Mouse (Mus musculus) heart, postnatal 0 days (tissue): ENCODE measurements around the gene Gm10229. TPM values are rescaled to one million over a fixed set of nuclear protein-coding genes. Genes with fewer than 3 reads are reported as not detected.

ENCODE experiments used
- polyA plus RNA-seq: library from polyadenylated mRNA; unstranded; fragments of >200 nt; fragmentation: Nextera tagmentation; extraction: Ambion mirVana; gene quantifications from 2 replicates; pipeline ENCODE4 v1.2.1, GENCODE M21; 2015
- total RNA-seq: library from RNA; depleted of rRNA; stranded (reverse); fragments of >200 nt; gene quantifications from 2 replicates; pipeline ENCODE4 v1.2.3, GENCODE M21; 2014; ENCODE audit warnings: low replicate concordance; rRNA removed

The Gm10229 gene
- total and polyA plus RNA-seq, 2 experiments from 2014 or later: not detected

Other genes starting within 250 kb of the Gm10229 start
- gene 2310057N15Rik, start 241.1 kb upstream of the Gm10229 start, total RNA-seq: not detected in 2 replicates
- not detected in 2 replicates for gene 2310057N15Rik, start 241.1 kb upstream of the Gm10229 start, polyA plus RNA-seq
- gene Gm5965, start 237.4 kb upstream of the Gm10229 start, total RNA-seq: not detected in 2 replicates
- not detected in 2 replicates for gene Gm5965, start 237.4 kb upstream of the Gm10229 start, polyA plus RNA-seq
- not detected in 2 replicates for gene Gm20741, start 203.1 kb upstream of the Gm10229 start, total RNA-seq
- gene Gm20741, start 203.1 kb upstream of the Gm10229 start, polyA plus RNA-seq: not detected in 2 replicates
- not detected in 2 replicates for gene Krtap15, start 195.1 kb upstream of the Gm10229 start, total RNA-seq
- gene Krtap15, start 195.1 kb upstream of the Gm10229 start, polyA plus RNA-seq: not detected in 2 replicates
- gene Krtap14, start 189.1 kb upstream of the Gm10229 start, total RNA-seq: not detected in 2 replicates
- not detected in 2 replicates for gene Krtap14, start 189.1 kb upstream of the Gm10229 start, polyA plus RNA-seq
- not detected in 2 replicates for gene Krtap19-1, start 145.9 kb upstream of the Gm10229 start, total RNA-seq
- not detected in 2 replicates for gene Krtap19-1, start 145.9 kb upstream of the Gm10229 start, polyA plus RNA-seq
- gene Krtap19-2, start 141.0 kb upstream of the Gm10229 start, total RNA-seq: not detected in 2 replicates
- gene Krtap19-2, start 141.0 kb upstream of the Gm10229 start, polyA plus RNA-seq: not detected in 2 replicates
- not detected in 2 replicates for gene Krtap19-3, start 137.2 kb upstream of the Gm10229 start, total RNA-seq
- not detected in 2 replicates for gene Krtap19-3, start 137.2 kb upstream of the Gm10229 start, polyA plus RNA-seq
- not detected in 2 replicates for gene Krtap19-4, start 130.2 kb upstream of the Gm10229 start, total RNA-seq
- not detected in 2 replicates for gene Krtap19-4, start 130.2 kb upstream of the Gm10229 start, polyA plus RNA-seq
- gene Krtap19-5, start 118.8 kb upstream of the Gm10229 start, total RNA-seq: not detected in 2 replicates
- not detected in 2 replicates for gene Krtap19-5, start 118.8 kb upstream of the Gm10229 start, polyA plus RNA-seq
- not detected in 2 replicates for gene Krtap19-9b, start 83.0 kb upstream of the Gm10229 start, total RNA-seq
- not detected in 2 replicates for gene Krtap19-9b, start 83.0 kb upstream of the Gm10229 start, polyA plus RNA-seq
- not detected in 2 replicates for gene Krtap16-3, start 52.4 kb upstream of the Gm10229 start, total RNA-seq
- gene Krtap16-3, start 52.4 kb upstream of the Gm10229 start, polyA plus RNA-seq: not detected in 2 replicates
- not detected in 2 replicates for gene Krtap22-2, start 4.5 kb upstream of the Gm10229 start, total RNA-seq
- not detected in 2 replicates for gene Krtap22-2, start 4.5 kb upstream of the Gm10229 start, polyA plus RNA-seq
- not detected in 2 replicates for gene Krtap6-1, start 16.4 kb downstream of the Gm10229 start, total RNA-seq
- not detected in 2 replicates for gene Krtap6-1, start 16.4 kb downstream of the Gm10229 start, polyA plus RNA-seq
- not detected in 2 replicates for gene Gm10228, start 26.2 kb downstream of the Gm10229 start, total RNA-seq
- gene Gm10228, start 26.2 kb downstream of the Gm10229 start, polyA plus RNA-seq: not detected in 2 replicates
- gene Krtap6-5, start 32.6 kb downstream of the Gm10229 start, total RNA-seq: not detected in 2 replicates
- not detected in 2 replicates for gene Krtap6-5, start 32.6 kb downstream of the Gm10229 start, polyA plus RNA-seq
- not detected in 2 replicates for gene 1110025L11Rik, start 48.7 kb downstream of the Gm10229 start, total RNA-seq
- not detected in 2 replicates for gene 1110025L11Rik, start 48.7 kb downstream of the Gm10229 start, polyA plus RNA-seq
- not detected in 2 replicates for gene Krtap6-3, start 68.7 kb downstream of the Gm10229 start, total RNA-seq
- not detected in 2 replicates for gene Krtap6-3, start 68.7 kb downstream of the Gm10229 start, polyA plus RNA-seq
- not detected in 2 replicates for gene Gm6358, start 125.6 kb downstream of the Gm10229 start, total RNA-seq
- gene Gm6358, start 125.6 kb downstream of the Gm10229 start, polyA plus RNA-seq: not detected in 2 replicates
- gene Gm10061, start 135.8 kb downstream of the Gm10229 start, total RNA-seq: not detected in 2 replicates
- not detected in 2 replicates for gene Gm10061, start 135.8 kb downstream of the Gm10229 start, polyA plus RNA-seq
- not detected in 2 replicates for gene Gm9789, start 142.7 kb downstream of the Gm10229 start, total RNA-seq
- not detected in 2 replicates for gene Gm9789, start 142.7 kb downstream of the Gm10229 start, polyA plus RNA-seq
- not detected in 2 replicates for gene Gm7735, start 154.2 kb downstream of the Gm10229 start, total RNA-seq
- gene Gm7735, start 154.2 kb downstream of the Gm10229 start, polyA plus RNA-seq: not detected in 2 replicates
- not detected in 2 replicates for gene 1110057P08Rik, start 159.5 kb downstream of the Gm10229 start, total RNA-seq
- not detected in 2 replicates for gene 1110057P08Rik, start 159.5 kb downstream of the Gm10229 start, polyA plus RNA-seq
- gene Krtap20-2, start 190.6 kb downstream of the Gm10229 start, total RNA-seq: not detected in 2 replicates
- gene Krtap20-2, start 190.6 kb downstream of the Gm10229 start, polyA plus RNA-seq: not detected in 2 replicates